Mouse (Mus musculus): Measurements from ENCODE around the gene Pla1a.

Pla1a gene

GRCm38 (mm10) chr16:38433514-38433913, 569 bp upstream of the Pla1a start:
- DNase-seq (ENCODE audit: low spot score) = no peak

- DNase-seq (ENCODE audit: low spot score) = no peak
These were observed 1.3 kb downstream of the Pla1a start for GRCm38 (mm10) chr16:38431446-38432185.

- no peak for DNase-seq (ENCODE audit: low spot score)
These were observed 7.1 kb downstream of the Pla1a start for GRCm38 (mm10) chr16:38425799-38426198.

GRCm38 (mm10) chr16:38425374-38425773, 7.6 kb downstream of the Pla1a start:
- no peak for DNase-seq (ENCODE audit: low spot score)

GRCm38 (mm10) chr16:38414953-38415352, 18.0 kb downstream of the Pla1a start:
- DNase-seq (ENCODE audit: low spot score) = no peak

GRCm38 (mm10) chr16:38408416-38408815, 24.5 kb downstream of the Pla1a start:
- no peak for DNase-seq (ENCODE audit: low spot score)

GRCm38 (mm10) chr16:38407584-38407983, 25.4 kb downstream of the Pla1a start:
- no peak for DNase-seq (ENCODE audit: low spot score)

- no peak for DNase-seq (ENCODE audit: low spot score)
These were observed 26.2 kb downstream of the Pla1a start for GRCm38 (mm10) chr16:38406708-38407107.

GRCm38 (mm10) chr16:38406293-38406692, 26.7 kb downstream of the Pla1a start:
- DNase-seq (ENCODE audit: low spot score) = no peak

- no peak for DNase-seq (ENCODE audit: low spot score)
These were observed 29.3 kb downstream of the Pla1a start for GRCm38 (mm10) chr16:38403639-38404038.

GRCm38 (mm10) chr16:38401468-38401867, 31.5 kb downstream of the Pla1a start:
- DNase-seq (ENCODE audit: low spot score) = no peak

GRCm38 (mm10) chr16:38400311-38400960, 32.5 kb downstream of the Pla1a start:
- DNase-seq (ENCODE audit: low spot score) = no peak

GRCm38 (mm10) chr16:38399531-38400231, 33.3 kb downstream of the Pla1a start:
- DNase-seq (ENCODE audit: low spot score) = no peak

- DNase-seq (ENCODE audit: low spot score) = no peak
These were observed 33.9 kb downstream of the Pla1a start for GRCm38 (mm10) chr16:38399076-38399475.

GRCm38 (mm10) chr16:38398266-38398665, 34.7 kb downstream of the Pla1a start:
- no peak for DNase-seq (ENCODE audit: low spot score)

- DNase-seq (ENCODE audit: low spot score) = no peak
These were observed 36.8 kb downstream of the Pla1a start for GRCm38 (mm10) chr16:38396155-38396554.

GRCm38 (mm10) chr16:38395060-38395730, 37.8 kb downstream of the Pla1a start:
- DNase-seq (ENCODE audit: low spot score) = no peak

GRCm38 (mm10) chr16:38394191-38394618, 38.7 kb downstream of the Pla1a start:
- DNase-seq (ENCODE audit: low spot score) = no peak

- DNase-seq (ENCODE audit: low spot score) = no peak
These were observed 40.6 kb downstream of the Pla1a start for GRCm38 (mm10) chr16:38392126-38392894.

GRCm38 (mm10) chr16:38390322-38390721, 42.6 kb downstream of the Pla1a start:
- no peak for DNase-seq (ENCODE audit: low spot score)

GRCm38 (mm10) chr16:38389284-38389893, 43.6 kb downstream of the Pla1a start:
- DNase-seq (ENCODE audit: low spot score) = no peak
